8 mouse cellular contexts compared by ENCODE assay signal in the genomic region with DNA sequence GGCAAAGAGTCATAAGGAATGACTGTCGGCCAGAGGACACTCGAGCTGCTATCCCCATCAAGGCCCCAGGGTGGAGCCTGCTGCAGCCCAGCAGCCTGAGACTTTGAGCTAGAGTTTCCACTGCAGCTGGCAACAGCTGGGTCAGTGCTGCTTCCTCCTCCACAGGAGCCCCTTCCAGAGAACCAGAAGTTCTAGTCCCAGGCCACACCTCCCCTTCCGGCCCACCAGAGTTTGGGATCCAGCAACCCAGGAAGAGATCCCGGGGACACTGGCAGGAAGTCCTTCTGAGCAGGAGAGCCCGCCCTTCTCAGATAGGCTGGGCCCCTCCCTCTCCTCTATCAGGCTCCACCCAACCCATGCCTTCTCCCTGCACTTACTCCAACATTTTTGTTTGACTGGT. TPM values are rescaled to one million over a fixed set of nuclear protein-coding genes. Genes with fewer than 3 reads are reported as not detected.
A peak's percentile ranks its signal among the peaks of the same experiment; 100 is the strongest.
DNase-seq lines count a peak whose midpoint lies in the region; ATAC-seq and TF ChIP-seq lines count a peak whose summit lies in the region.

No protein-coding gene starts in this region.

- TF ChIP-seq EP300 in stomach, postnatal 0 days (optimal IDR thresholded peaks at IDR 0.05) = peak; percentile 30

- TF ChIP-seq CTCF in left cerebral cortex, adult 2 months (IDR thresholded peaks at IDR 0.05) = peak; percentile 47
- peak; percentile 69 for TF ChIP-seq CTCF in stomach, postnatal 0 days (IDR thresholded peaks at IDR 0.05; ENCODE audit: low read depth)

- peak overlapping the region; percentile 22; the same call in 1 of the 2 replicates for H3K4me2 ChIP-seq in embryonic facial prominence, embryonic 11.5 days (ENCODE audit: low read depth, low read length)
- peak overlapping the region; percentile 39 for H3K4me2 ChIP-seq in heart, embryonic 14.5 days (ENCODE audit: low read length)
- 0 out of 2 replicates have a peak overlapping the region, but pooled peaks have one; percentile 6 for H3K4me2 ChIP-seq in stomach, postnatal 0 days (replicated peaks; ENCODE audit: low read depth)

- no peak for DNase-seq in left cerebral cortex, adult 2 months (ENCODE audit: extremely low spot score in 1 of 2, low spot score in 2 of 2)
- DNase-seq in left cerebral cortex, adult 11 months (ENCODE audit: low spot score) = no peak
- peak; percentile 79 for DNase-seq in embryonic facial prominence, embryonic 11.5 days (ENCODE audit: low spot score)
- peak; percentile 88 to 93 for DNase-seq in kidney, postnatal 4 days
- DNase-seq in mesoderm, embryonic 11.5 days (ENCODE audit: low read depth, low spot score) = peak; percentile 74
- peak; percentile 91 for DNase-seq in stomach, postnatal 0 days (ENCODE audit: low spot score)
- DNase-seq in left cerebral cortex, adult 18-20 months (ENCODE audit: low spot score in 2 of 2) = no peak

- no peaks in the 10 kb centered on the region for H3K27me3 ChIP-seq in embryonic facial prominence, embryonic 11.5 days (ENCODE audit: control insufficient read depth, insufficient read depth, low read length)
- H3K27me3 ChIP-seq in heart, embryonic 14.5 days (ENCODE audit: control insufficient read depth, insufficient read depth, low read length) = no peaks in the 10 kb centered on the region
- H3K27me3 ChIP-seq in stomach, postnatal 0 days (ENCODE audit: control insufficient read depth, insufficient read depth, low read length) = no peaks in the 10 kb centered on the region

- peak; percentile 90 for ATAC-seq in embryonic facial prominence, embryonic 11.5 days (replicated peaks; ENCODE audit: insufficient number of reproducible peaks, low FRiP score, low TSS enrichment, low read depth)
- ATAC-seq in heart, embryonic 14.5 days (ENCODE audit: insufficient number of reproducible peaks, insufficient read depth, low FRiP score, low read depth) = peak; percentile 84
- peak; percentile 97 for ATAC-seq in stomach, postnatal 0 days (ENCODE audit: low FRiP score, low TSS enrichment)

- peaks cover 4% of the 10 kb centered on the region; the same call in 1 of the 2 replicates for H3K4me1 ChIP-seq in embryonic facial prominence, embryonic 11.5 days (ENCODE audit: control insufficient read depth, insufficient read depth, low read length)
- peaks cover 15 to 34% of the 10 kb centered on the region in 2 experiments for H3K4me1 ChIP-seq in heart, embryonic 14.5 days (ENCODE audit: control insufficient read depth in 2 of 2, insufficient read depth in 2 of 2, low read length in 2 of 2)
- peaks cover 3% of the 10 kb centered on the region; the same call in 1 of the 2 replicates for H3K4me1 ChIP-seq in stomach, postnatal 0 days (replicated peaks; ENCODE audit: control insufficient read depth, insufficient read depth)

- 0 out of 2 replicates have a peak overlapping the region, but pooled peaks have one; percentile 23 for H3K9ac ChIP-seq in embryonic facial prominence, embryonic 11.5 days (replicated peaks; ENCODE audit: low read length)
- H3K9ac ChIP-seq in heart, embryonic 14.5 days (ENCODE audit: low read length) = peak overlapping the region; percentile 59; the same call in 1 of the 2 replicates
- H3K9ac ChIP-seq in stomach, postnatal 0 days (ENCODE audit: low read length) = peak overlapping the region; percentile 0; the same call in 1 of the 2 replicates

- no peaks in the 10 kb centered on the region for H3K36me3 ChIP-seq in embryonic facial prominence, embryonic 11.5 days (replicated peaks; ENCODE audit: control insufficient read depth, insufficient read depth, low read depth, low read length)
- peaks cover 36% of the 10 kb centered on the region for H3K36me3 ChIP-seq in heart, embryonic 14.5 days (ENCODE audit: control insufficient read depth, insufficient read depth, low read length)
- peaks cover 8% of the 10 kb centered on the region; the same call in 1 of the 2 replicates for H3K36me3 ChIP-seq in stomach, postnatal 0 days (ENCODE audit: control insufficient read depth, insufficient read depth, low read length)

- 0 out of 2 replicates have a peak overlapping the region, but pooled peaks have one; percentile 47 for H3K27ac ChIP-seq in left cerebral cortex, adult 2 months
- peak overlapping the region; percentile 44; the same call in 1 of the 2 replicates for H3K27ac ChIP-seq in embryonic facial prominence, embryonic 11.5 days (replicated peaks; ENCODE audit: low read depth, low read length)
- H3K27ac ChIP-seq in heart, embryonic 14.5 days (replicated peaks in 1 of 2; ENCODE audit: control insufficient read depth in 1 of 2, insufficient read depth in 1 of 2, low read depth in 2 of 2, low read length in 2 of 2) = peak overlapping the region; percentile 81 to 90
- peak overlapping the region; percentile 63 for H3K27ac ChIP-seq in stomach, postnatal 0 days (replicated peaks)

- WGBS in embryonic facial prominence, embryonic 11.5 days = 0% methylated on average over 5 of the region's 5 CpGs
- 9% methylated on average over 5 of the region's 5 CpGs for WGBS in heart, embryonic 14.5 days
- WGBS in stomach, postnatal 0 days = 2% methylated on average over 5 of the region's 5 CpGs

- intact Hi-C loops in left cerebral cortex, adult 2 months (cut with DNase I) = no loop called here

- H3K4me3 ChIP-seq in left cerebral cortex, adult 2 months = no peak overlapping the region
- H3K4me3 ChIP-seq in embryonic facial prominence, embryonic 11.5 days (ENCODE audit: low read depth, low read length) = no peak overlapping the region
- 0 out of 4 replicates have a peak overlapping the region, but pooled peaks of 1 of the 2 experiments have one; percentile 0 for H3K4me3 ChIP-seq in heart, embryonic 14.5 days (ENCODE audit: control insufficient read depth in 1 of 2, insufficient read depth in 1 of 2, low read depth in 1 of 2, low read length in 2 of 2)
- H3K4me3 ChIP-seq in stomach, postnatal 0 days (ENCODE audit: low read depth, low read length) = no peak overlapping the region

- no peaks in the 10 kb centered on the region for H3K9me3 ChIP-seq in embryonic facial prominence, embryonic 11.5 days (replicated peaks; ENCODE audit: control insufficient read depth, low read length)
- no peaks in the 10 kb centered on the region for H3K9me3 ChIP-seq in heart, embryonic 14.5 days (ENCODE audit: control insufficient read depth, low read length)
- H3K9me3 ChIP-seq in stomach, postnatal 0 days (ENCODE audit: control insufficient read depth, low read length) = no peaks in the 10 kb centered on the region

RNA-seq across cellular contexts. Expression of a gene that starts 30.5 kb away (rescaled TPM):
- 10 to 100 TPM; 15.6 to 16.4 TPM for total RNA-seq in left cerebral cortex, adult 2 months (2021)
- 24.5 and 24.6 TPM in 2 replicates for polyA plus RNA-seq in embryonic facial prominence, embryonic 11.5 days (2014; fragmentation: Nextera tagmentation; extraction: Ambion mirVana)
- 32.3 and 32.6 TPM in 2 replicates for polyA plus RNA-seq in heart, embryonic 14.5 days (2014; fragmentation: Nextera tagmentation; extraction: Ambion mirVana)
- polyA plus RNA-seq in stomach, postnatal 0 days (2015; fragmentation: Nextera tagmentation; extraction: Ambion mirVana) = 15.5 and 17.0 TPM in 2 replicates
- total RNA-seq in left cerebral cortex, adult 18-20 months (2021) = 10 to 100 TPM; 14.9 to 15.4 TPM

RNA-seq across cellular contexts. Expression of a gene that starts 44.7 kb away (rescaled TPM):
- 10 to 100 TPM; 36.2 to 37.1 TPM for total RNA-seq in left cerebral cortex, adult 2 months (2021)
- 0.76 and 1.2 TPM in 2 replicates for polyA plus RNA-seq in embryonic facial prominence, embryonic 11.5 days (2014; fragmentation: Nextera tagmentation; extraction: Ambion mirVana)
- 0.54 and 1.1 TPM in 2 replicates for polyA plus RNA-seq in heart, embryonic 14.5 days (2014; fragmentation: Nextera tagmentation; extraction: Ambion mirVana)
- polyA plus RNA-seq in stomach, postnatal 0 days (2015; fragmentation: Nextera tagmentation; extraction: Ambion mirVana) = 0.53 and 0.64 TPM in 2 replicates
- 10 to 100 TPM; 33.0 to 39.9 TPM for total RNA-seq in left cerebral cortex, adult 18-20 months (2021)

RNA-seq across cellular contexts. Expression of a gene that starts 58.2 kb away (rescaled TPM):
- 10 to 100 TPM; 42.2 to 45.1 TPM for total RNA-seq in left cerebral cortex, adult 2 months (2021)
- 14.0 and 14.2 TPM in 2 replicates for polyA plus RNA-seq in embryonic facial prominence, embryonic 11.5 days (2014; fragmentation: Nextera tagmentation; extraction: Ambion mirVana)
- 13.3 and 17.2 TPM in 2 replicates for polyA plus RNA-seq in heart, embryonic 14.5 days (2014; fragmentation: Nextera tagmentation; extraction: Ambion mirVana)
- 5.5 and 7.9 TPM in 2 replicates for polyA plus RNA-seq in stomach, postnatal 0 days (2015; fragmentation: Nextera tagmentation; extraction: Ambion mirVana)
- total RNA-seq in left cerebral cortex, adult 18-20 months (2021) = 10 to 100 TPM; 40.3 to 40.4 TPM

Comparison
In these comparisons a context has a peak if more than half of its experiments do, and no peak if none do; other contexts are left out.
1. DNase-seq: peak in embryonic facial prominence, embryonic 11.5 days (single experiment), kidney, postnatal 4 days (2 of 2), mesoderm, embryonic 11.5 days (single experiment) and stomach, postnatal 0 days (single experiment); none in left cerebral cortex, adult 2 months (0 of 2), left cerebral cortex, adult 11 months (single experiment) and left cerebral cortex, adult 18-20 months (0 of 2).
2. H3K9ac ChIP-seq: peak in every context shown above with its lines; median percentile 59 in heart, embryonic 14.5 days; 23 in embryonic facial prominence, embryonic 11.5 days; 0 in stomach, postnatal 0 days.
3. Peak in every context shown above with its lines, with median percentiles within 50 percentile points of each other: H3K27ac ChIP-seq, ATAC-seq and H3K4me2 ChIP-seq.